Mouse (Mus musculus) erythroblast, embryonic 14.5 days (primary cell): ENCODE results near the gene Cux1.

ENCODE experiments used
- GATA1 ChIP-seq: IDR thresholded peaks from 2 replicates; pipeline ENCODE4 v1.6.1; 2012; ENCODE audit warnings: low read length, inconsistent platforms, mixed read lengths
- TAL1 ChIP-seq: IDR thresholded peaks from 3 replicates; pipeline ENCODE4 v1.6.1; 2012; ENCODE audit warnings: low read length, inconsistent platforms, mixed read lengths

- TF ChIP-seq TAL1 (no peak), GATA1 (no peak)
Measured at GRCm38 (mm10) chr5:136564613-136565299, 2.5 kb downstream of the Cux1 start.
